Mouse (Mus musculus) cerebellum, adult 2 months (tissue): Measurements from ENCODE around the gene Smarcc1. TPM values are rescaled to one million over a fixed set of nuclear protein-coding genes. Genes with fewer than 3 reads are reported as not detected.
"Not testable (repeated sequence)": the region's sequence is repeated elsewhere in the genome, so short reads cannot be mapped to it uniquely, and the experiment has no call there.

Source experiments
- DNase-seq, 2 experiments: peaks; one replicate each; pipeline ENCODE4 v3.0.0; 2021
- H3K27ac ChIP-seq: fragments of 200-500 bp; 2 replicates; pipeline ENCODE4 v1.5.1; 2012; ENCODE audit warnings: low read length, control low read depth, inconsistent platforms; ENCODE audit not compliant: insufficient read depth
- H3K27me3 ChIP-seq: fragments of 200-500 bp; 2 replicates; pipeline ENCODE4 v1.6.1; 2012; ENCODE audit warnings: inconsistent platforms, mild to moderate bottlenecking, low read length, moderate library complexity; ENCODE audit not compliant: control insufficient read depth, insufficient read depth
- H3K4me1 ChIP-seq: fragments of 200-500 bp; 2 replicates; pipeline ENCODE4 v1.6.1; 2011; ENCODE audit warnings: low read length; ENCODE audit not compliant: control insufficient read depth, insufficient read depth
- H3K4me3 ChIP-seq: fragments of 200-500 bp; replicated peaks from 2 replicates; pipeline ENCODE3; 2011; ENCODE audit warnings: mild to moderate bottlenecking, low read depth, low read length, control low read depth; ENCODE audit not compliant: insufficient read depth
- CTCF ChIP-seq: fragments of 200-500 bp; IDR thresholded peaks from 2 replicates; pipeline ENCODE4 v1.5.1; 2011; ENCODE audit warnings: low read depth, mild to moderate bottlenecking, control low read depth, low read length, moderate library complexity, borderline replicate concordance; ENCODE audit not compliant: insufficient read depth
- POLR2A ChIP-seq: fragments of 200-500 bp; IDR thresholded peaks from 2 replicates; pipeline ENCODE4 v1.6.1; 2011; ENCODE audit warnings: low read length, control low read depth, borderline replicate concordance; ENCODE audit not compliant: insufficient read depth
- WGBS: fragments of 180-500 bp; shearing (Covaris S2); methylation state at CpG from one replicate; pipeline ENCODE4 v1.1.7; 2018; 5-methylcytosine and 5-hydroxymethylcytosine counted together
- polyA plus RNA-seq: library from polyadenylated mRNA; depleted of rRNA; stranded (reverse); fragments of >200 nt; gene quantifications from 2 replicates; pipeline ENCODE4 v1.2.3, GENCODE M21; 2012

The Smarcc1 gene
- polyA plus RNA-seq, 1 experiment: 23.1 TPM

DNA sequence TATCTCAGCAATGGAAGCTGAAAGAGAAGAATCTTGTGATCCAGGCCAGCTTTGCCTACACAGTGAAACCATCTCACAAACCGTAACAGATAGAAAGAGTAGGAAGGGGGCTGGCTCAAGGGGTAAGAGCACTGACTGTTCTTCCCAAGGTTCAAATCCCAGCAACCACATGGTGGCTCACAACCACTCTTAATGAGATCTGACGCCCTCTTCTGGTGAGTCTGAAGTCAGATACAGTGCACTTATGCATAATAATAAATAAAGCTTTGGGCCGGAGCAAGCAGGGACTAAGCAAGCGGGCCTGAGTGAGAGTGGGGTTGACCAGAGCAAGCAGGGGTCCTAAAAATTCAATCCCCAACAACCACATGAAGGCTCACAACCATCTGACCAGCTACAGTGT, 24.2 kb upstream of the Smarcc1 start:
- H3K4me1 ChIP-seq: no peaks in the 10 kb centered on the region
- H3K27ac ChIP-seq: no peak overlapping the region
- TF ChIP-seq CTCF: no peak
- no peak for TF ChIP-seq POLR2A
- DNase-seq: no peak
- no peaks in the 10 kb centered on the region for H3K27me3 ChIP-seq
- WGBS: 71% methylated on average over 4 of the region's 4 CpGs
- no peak overlapping the region for H3K4me3 ChIP-seq

DNA sequence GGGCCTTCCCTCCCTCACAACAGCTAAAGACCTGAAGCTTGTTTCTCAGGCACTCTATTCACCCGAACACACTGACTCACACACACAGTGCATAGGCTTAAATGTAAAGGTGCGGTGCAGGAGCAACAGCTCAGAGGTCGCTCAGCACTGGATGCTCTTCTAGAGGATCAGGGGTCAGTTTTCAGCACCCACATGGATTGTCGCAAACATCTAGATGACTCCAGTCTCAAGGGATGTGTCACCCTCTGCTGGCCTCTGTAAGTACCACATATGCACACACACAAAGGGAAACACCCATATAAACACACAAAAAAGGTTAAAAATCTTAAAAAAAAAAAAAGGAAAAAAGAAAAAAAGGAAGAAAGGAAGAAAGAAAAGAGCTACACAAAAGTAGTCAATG, 22.7 kb upstream of the Smarcc1 start:
- DNase-seq: no peak
- Histone ChIP-seq H3K27ac (no peak overlapping the region), H3K4me3 (no peak overlapping the region), H3K27me3 (no peaks in the 10 kb centered on the region), H3K4me1 (no peaks in the 10 kb centered on the region)
- WGBS: 93% methylated on average over 4 of the region's 4 CpGs
- TF ChIP-seq CTCF (no peak), POLR2A (no peak)

DNA sequence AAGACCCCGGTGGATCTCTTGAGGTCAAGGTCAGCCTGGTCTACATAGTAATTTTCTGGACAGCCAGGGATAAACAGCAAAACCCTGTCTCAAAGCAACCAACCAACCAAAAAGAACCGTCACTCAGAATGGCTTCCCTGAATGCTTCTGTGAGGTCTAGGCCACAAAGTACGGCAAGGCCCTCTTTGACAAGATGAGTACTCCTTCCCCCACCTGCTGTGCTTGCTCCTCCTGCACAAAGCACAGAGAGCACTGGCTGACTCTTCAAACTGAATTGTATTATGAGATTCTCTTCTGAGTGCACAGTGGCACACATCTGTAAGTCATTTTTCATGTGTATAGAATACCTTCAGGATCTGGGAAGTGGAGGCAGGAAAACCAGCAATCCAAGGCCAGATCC, 19.7 kb upstream of the Smarcc1 start:
- Histone ChIP-seq H3K27me3 (no peaks in the 10 kb centered on the region), H3K4me1 (no peaks in the 10 kb centered on the region), H3K27ac (no peak overlapping the region), H3K4me3 (no peak overlapping the region)
- TF ChIP-seq CTCF (no peak), POLR2A (no peak)
- 66% methylated on average over 3 of the region's 3 CpGs for WGBS
- DNase-seq: no peak

DNA sequence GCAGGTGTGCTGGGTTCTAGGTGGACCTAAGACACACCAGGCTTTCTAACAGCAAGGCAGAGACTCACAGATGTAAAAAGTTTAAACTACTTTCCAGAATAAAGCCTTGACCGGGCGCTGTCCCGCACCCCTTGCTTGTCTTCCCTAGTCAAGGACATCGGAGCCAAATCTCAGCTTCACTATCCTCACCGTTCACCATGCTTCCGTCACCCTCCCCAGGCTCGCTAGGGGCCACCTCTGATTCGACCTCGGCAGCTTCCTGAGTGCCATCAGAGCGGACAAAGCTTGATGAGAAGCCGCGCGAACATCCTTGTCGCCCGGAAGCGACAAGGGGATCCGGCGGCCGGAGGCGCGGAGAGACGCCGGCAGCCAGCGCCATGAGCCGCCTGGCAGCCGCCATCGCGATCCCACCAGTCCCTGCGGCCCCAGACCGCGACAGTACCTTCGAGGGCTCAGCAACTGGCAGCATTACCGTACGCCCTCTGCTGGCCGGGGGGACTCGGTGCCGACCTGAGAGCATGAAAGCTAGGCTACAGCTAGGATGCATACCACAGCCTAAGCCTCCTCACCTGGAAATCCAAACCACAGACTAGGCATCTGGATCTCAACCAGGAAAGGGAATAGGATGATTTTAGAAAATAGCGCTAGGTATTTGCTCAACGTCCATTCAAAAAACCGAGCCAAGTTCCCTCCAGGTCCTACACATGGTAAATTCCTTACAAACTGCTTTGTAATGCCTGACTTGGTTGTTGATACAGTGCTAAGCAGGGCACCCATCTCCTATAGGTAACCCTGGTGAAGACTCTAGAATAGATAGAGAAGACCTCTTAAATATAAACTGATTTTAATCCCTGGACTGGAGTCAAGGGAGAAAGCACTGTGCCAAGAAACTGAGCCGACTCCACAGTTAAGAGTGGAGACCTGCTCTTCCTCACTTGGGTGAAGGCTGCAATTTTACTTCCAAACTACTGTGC, 16.6 kb upstream of the Smarcc1 start:
- Histone ChIP-seq H3K4me3 (peak overlapping the region; percentile 95), H3K4me1 (no peaks in the 10 kb centered on the region), H3K27me3 (no peaks in the 10 kb centered on the region), H3K27ac (no peak overlapping the region)
- TF ChIP-seq POLR2A (no peak), CTCF (peak; percentile 91)
- peak; percentile 91 to 95 for DNase-seq
- under 1% methylated on average over 41 of the region's 41 CpGs for WGBS

DNA sequence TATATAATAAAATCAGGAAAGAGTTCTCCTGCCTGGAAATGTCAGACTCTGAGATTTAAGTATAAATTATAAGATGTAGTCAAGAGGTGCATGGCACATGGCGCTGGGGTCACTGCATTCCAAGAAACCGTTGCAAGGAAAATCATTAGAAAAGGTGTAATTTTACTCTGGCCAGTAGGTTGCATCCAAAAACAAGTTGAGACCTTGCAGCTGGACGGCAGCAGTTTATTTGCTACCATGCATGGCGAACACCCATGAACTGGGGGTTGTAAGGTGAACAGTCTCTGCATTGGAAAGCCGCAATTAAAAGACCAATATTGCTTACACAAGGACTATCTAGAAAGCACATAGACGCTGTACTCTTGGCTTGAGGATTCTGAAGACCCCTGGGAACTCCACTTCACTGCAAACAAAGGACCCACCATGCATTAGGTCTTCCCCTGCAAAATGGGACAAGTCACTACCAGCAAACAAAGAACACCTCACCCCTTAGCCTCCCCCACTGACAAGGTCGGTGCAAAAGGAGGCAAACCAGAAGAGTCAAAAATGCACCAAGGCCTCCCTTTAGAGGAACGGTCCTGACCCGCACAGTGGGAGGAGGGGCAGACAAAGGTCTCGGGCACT, 1.0 kb upstream of the Smarcc1 start:
- no peak for DNase-seq
- peaks cover 5% of the 10 kb centered on the region for H3K4me1 ChIP-seq
- whole genome bisulfite sequencing: 6% methylated on average over 10 of the region's 10 CpGs
- H3K27me3 ChIP-seq: no peaks in the 10 kb centered on the region
- peak overlapping the region; percentile 67 for H3K27ac ChIP-seq
- TF ChIP-seq CTCF (no peak), POLR2A (no peak)
- H3K4me3 ChIP-seq: peak overlapping the region; percentile 92

DNA sequence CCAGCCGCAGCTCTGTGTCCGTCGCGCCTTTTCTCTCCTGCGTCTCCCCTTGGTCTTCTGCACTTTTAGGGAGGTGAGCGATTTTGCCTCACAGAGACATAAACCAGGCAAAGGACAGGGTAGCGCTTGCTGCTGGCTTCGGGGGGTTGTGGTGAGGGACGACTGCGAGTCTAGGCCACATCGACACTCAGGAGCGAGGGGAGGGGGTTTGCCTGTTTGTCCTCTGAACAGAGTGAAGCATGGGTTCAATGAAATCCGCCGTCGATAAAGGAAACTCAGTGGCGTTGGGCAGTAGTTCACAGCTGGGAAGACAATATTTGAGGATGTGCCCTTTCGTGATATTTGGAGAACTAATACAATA, 251 bp downstream of the Smarcc1 start, which contains the start of gene Dhx30:
Gene Dhx30 (minus strand): TSS at position 52 of the 361 bp plus-strand sequence.
- no peak for DNase-seq
- H3K27ac ChIP-seq: peak within 1 kb of the TSS; percentile 87
- H3K4me1 ChIP-seq: peaks cover 5% of the 10 kb centered on the region
- WGBS: under 1% methylated on average over 17 of the region's 17 CpGs
- H3K27me3 ChIP-seq: no peaks in the 10 kb centered on the region
- H3K4me3 ChIP-seq: peak within 1 kb of the TSS; percentile 92
- TF ChIP-seq POLR2A (no peak), CTCF (no peak)

DNA sequence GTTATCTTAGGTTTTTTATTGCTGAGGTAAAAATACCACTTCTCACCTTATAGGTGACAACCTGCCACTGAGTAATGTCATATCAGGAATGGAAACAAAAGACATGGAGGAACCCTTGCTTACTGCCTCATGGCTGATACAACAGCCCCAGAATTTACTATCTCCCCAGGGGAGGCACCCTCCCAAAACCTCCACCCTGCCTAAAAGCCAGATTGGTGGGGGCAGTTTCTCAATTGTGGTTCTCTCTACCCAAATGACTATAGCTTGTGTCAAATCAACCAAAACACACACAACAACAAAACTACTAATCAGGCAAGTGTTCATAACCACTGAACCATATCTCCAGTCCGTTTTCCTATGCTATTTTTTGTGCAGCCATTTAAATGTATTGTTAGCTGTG, 741 bp downstream of the Smarcc1 start:
- peak overlapping the region; percentile 92 for H3K4me3 ChIP-seq
- H3K27me3 ChIP-seq: no peaks in the 10 kb centered on the region
- H3K4me1 ChIP-seq: peaks cover 5% of the 10 kb centered on the region
- TF ChIP-seq CTCF (no peak), POLR2A (no peak)
- WGBS: 18% methylated on average over 1 of the region's 1 CpGs
- no peak for DNase-seq
- no peak overlapping the region for H3K27ac ChIP-seq

DNA sequence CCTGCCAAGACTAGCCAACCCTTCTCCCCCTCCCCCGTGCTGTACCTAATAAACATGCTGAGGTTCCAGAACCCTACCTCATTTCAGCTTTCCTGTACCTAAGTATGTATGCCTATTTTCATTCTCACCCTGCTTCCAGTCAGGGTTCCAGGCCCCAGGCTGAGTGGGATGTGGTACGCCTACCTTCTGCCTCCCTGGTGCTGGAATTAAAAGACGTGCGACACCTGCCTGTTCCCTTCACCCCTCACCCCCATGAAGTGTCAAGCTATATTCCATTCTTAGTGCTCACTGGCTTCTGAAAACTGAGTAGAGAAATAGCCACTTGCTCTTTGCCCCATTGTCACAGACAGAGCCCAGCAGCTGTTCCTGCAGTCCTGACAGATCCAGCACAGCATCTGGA, 3.9 kb downstream of the Smarcc1 start:
- 72% methylated on average over 4 of the region's 4 CpGs for WGBS
- Histone ChIP-seq H3K4me3 (no peak overlapping the region), H3K27me3 (no peaks in the 10 kb centered on the region), H3K4me1 (peaks cover 5% of the 10 kb centered on the region), H3K27ac (no peak overlapping the region)
- DNase-seq: no peak
- TF ChIP-seq CTCF (no peak), POLR2A (no peak)

DNA sequence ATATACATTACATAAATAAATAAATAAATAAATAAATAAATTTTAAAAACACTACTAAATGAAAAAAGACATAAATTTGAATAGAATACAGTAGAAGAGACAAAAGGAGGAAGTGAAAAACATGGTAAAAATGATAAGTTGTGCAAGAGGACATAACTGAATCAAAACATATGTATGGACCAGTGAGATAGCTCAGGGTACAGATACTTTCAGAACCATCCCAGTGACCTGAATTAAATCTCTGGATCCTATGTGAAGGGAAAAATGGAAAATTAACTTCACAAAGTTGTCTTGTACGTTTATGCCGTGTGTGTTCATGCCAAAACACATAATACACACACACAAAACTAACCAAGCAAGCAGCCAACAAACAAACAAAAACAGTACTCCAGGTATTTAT, 5.8 kb downstream of the Smarcc1 start:
- no peak for DNase-seq
- no peak overlapping the region for H3K27ac ChIP-seq
- TF ChIP-seq CTCF (no peak), POLR2A (no peak)
- no peaks in the 10 kb centered on the region for H3K27me3 ChIP-seq
- no peak overlapping the region for H3K4me3 ChIP-seq
- peaks cover 3% of the 10 kb centered on the region for H3K4me1 ChIP-seq
- 83% methylated on average over 2 of the region's 2 CpGs for WGBS

DNA sequence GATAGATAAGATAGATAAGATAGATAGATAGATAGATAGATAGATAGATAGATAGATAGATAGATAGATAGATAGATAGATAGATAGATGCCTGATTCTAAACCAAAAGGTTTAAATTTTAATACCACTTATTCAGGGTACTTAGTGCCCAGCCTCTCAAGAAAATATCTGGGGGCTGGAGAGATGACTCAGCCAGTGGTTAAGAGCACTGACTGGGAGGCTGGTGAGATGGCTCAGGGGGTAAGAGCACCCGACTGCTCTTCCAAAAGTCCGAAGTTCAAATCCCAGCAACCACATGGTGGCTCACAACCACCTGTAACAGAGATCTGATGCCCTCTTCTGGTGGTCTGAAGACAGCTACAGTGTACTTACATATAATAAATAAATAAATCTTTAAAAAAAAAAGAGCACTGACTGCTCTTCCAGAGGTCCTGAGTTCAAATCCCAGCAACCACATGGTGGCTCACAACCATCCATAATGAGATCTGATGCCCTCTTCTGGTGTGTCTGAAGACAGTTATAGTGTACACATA, 6.6 kb downstream of the Smarcc1 start:
- H3K4me3 ChIP-seq, H3K4me1 ChIP-seq, H3K27ac ChIP-seq, H3K27me3 ChIP-seq, DNase-seq: not testable (repeated sequence)
- WGBS: 55% methylated on average over 2 of the region's 2 CpGs
